Mouse (Mus musculus) small intestine, adult 2 months (tissue): ENCODE measurements around the gene Cflar.

ENCODE experiments used
- CTCF ChIP-seq: fragments of 200-500 bp; IDR thresholded peaks from 2 replicates; pipeline ENCODE4 v1.5.1; 2012; ENCODE audit warnings: low read depth, mild to moderate bottlenecking, control low read depth, inconsistent platforms, low read length, moderate library complexity, mixed read lengths; ENCODE audit not compliant: insufficient replicate concordance, insufficient read length; ENCODE audit errors: extremely low read depth
- POLR2A ChIP-seq: fragments of 200-500 bp; IDR thresholded peaks from 2 replicates; pipeline ENCODE4 v1.6.1; 2012; ENCODE audit warnings: low read depth, mild to moderate bottlenecking, control low read depth, inconsistent platforms, low read length, moderate library complexity

DNA sequence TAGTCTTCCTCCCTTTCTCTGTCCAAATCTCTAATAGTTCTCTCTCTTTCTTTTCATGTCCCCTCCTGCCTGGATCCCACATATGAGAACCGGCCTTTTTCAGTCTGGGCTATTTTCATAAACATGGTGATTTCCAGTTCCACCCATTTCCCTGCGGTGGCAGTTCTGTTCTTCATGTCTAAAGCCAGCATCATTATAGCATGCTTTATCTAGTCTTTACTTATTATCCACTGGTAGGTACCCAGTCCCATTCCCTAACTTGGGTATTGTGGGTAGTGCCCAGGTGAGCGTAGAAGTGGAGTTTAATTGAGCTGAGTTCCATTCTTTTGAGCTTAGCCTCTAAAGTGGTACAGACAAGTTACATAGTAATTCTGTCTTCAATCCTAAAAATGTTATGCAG lies 48.1 kb downstream of the Cflar start:
- TF ChIP-seq CTCF (no peak), POLR2A (no peak)
